Mouse (Mus musculus): ENCODE results near the gene Tctex1d4.
A peak's percentile ranks its signal among the peaks of the same experiment; 100 is the strongest.

Tctex1d4 gene

DNA sequence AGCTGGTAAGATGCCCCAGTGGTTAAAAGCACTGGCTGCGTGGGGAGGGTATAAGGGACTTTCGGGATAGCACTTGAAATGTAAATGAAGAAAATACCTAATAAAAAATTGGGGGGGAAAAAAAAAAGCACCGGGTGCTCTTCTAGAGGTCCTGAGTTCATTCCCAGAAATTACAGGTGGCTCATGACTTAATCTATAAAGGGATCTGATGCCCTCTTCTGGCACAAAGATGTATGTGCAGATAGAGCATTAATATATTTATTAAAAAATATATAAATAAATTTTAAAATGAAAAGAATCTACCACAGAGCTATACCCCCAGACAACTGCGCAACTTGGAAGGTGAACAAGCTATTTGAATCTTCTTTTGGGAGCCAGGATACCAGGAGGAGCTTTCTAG, 14.0 kb downstream of the Tctex1d4 start:
- DNase-seq: no peak

DNA sequence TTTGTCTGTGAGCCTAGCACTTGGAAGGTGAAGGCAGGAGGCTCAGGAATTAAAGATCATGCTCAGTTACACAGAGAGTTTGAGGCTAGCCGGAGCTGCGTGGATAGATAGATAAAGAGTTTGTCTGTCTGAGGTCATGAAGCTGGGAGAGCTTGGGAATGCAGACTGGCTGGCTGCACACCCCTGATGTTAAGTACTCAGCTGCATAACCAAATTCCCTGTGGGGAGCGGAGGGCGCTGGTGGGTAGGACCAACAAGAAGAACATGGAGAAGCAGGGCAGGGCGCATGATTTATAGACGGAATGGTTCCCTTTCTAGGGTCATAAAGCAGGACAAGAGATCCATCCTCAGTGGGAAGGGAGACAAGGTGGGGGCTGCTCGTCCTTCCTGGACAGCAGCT, 16.4 kb downstream of the Tctex1d4 start:
- no peak for DNase-seq

DNA sequence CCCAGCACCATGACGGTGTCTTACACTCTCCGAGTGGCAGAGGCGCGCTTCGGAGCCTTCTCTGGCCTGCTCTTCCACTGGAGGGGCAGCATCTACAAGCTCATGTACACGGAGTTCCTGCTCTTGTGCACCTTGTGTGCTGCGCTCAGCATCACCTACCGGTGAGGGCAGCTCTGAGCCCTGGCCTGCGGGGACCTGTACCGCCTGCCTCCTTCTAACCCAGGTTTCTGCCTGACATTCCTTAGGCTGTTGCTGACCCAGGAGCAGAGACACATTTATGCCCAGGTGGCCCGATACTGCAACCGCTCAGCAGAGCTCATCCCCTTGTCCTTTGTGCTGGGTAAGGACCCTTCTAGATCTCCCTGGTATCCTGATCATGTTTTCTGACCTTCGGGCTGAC, 18.7 kb downstream of the Tctex1d4 start:
- DNase-seq: no peak

DNA sequence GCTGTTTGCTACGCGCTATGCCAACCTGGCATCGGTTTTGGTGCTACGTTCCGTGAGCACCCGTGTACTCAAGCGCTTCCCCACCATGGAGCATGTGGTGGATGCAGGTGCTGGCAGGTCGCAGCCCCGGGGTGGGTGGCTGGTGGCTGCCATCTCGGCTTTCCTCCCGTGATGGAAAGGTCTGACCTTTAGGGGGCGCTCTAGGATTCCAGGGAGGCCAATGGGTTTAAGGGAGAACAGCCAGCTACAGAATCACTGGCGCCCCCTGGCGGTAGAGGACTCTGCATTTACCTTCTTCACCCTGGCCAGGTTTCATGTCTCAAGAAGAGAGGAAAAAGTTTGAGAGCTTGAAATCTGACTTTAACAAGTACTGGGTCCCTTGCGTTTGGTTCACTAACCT, 19.6 kb downstream of the Tctex1d4 start:
- peak; percentile 84 for DNase-seq

DNA sequence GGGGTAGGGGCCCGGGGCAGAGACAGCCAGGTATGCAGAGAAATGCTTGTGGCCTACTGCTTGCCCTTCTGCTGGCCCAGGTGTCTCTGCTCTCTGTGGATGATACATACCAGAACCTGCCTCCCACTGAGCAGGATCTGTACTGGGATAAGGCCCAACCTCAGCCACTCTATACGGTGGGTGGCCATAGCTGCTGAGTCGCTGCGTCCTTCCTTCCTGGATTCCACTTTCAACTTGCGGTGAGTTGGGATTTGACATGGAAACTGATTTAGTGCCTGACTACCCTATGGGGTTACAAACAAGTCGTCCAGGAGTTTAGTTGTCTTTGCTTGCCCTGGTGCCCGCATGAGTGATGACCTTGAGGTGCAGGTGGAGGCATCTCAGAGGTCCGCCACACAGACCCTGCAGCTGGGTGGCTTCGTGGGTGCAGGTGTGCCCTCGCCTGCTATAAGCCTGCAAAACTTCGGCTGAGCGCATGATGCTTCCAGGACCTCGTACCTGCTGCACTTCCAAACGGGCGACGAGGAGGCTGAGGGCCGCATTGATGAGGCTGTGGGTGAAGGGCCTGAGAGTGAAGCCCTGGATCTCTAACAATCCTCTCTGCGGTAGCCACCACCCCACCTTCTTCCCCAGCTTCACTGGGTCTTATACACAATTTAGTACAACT, 21.6 kb downstream of the Tctex1d4 start:
- no peak for DNase-seq

DNA sequence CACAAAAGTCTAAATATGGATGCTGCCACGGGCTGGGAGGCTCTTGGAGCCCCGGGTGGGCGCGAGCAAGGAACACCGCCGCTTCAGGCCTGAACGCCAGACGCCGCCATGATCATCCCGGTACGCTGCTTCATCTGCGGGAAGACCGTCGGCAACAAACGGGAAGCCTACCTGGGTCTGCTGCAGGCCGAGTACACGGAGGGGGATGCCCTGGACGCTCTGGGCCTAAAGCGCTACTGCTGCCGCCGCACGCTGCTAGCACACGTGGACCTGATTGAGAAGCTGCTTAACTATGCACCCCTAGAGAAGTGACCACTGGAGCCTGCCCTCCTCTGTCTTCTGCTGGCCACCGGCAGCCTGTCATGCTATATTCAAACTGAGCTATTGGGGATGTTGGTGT, 22.2 kb downstream of the Tctex1d4 start:
- no peak for DNase-seq

DNA sequence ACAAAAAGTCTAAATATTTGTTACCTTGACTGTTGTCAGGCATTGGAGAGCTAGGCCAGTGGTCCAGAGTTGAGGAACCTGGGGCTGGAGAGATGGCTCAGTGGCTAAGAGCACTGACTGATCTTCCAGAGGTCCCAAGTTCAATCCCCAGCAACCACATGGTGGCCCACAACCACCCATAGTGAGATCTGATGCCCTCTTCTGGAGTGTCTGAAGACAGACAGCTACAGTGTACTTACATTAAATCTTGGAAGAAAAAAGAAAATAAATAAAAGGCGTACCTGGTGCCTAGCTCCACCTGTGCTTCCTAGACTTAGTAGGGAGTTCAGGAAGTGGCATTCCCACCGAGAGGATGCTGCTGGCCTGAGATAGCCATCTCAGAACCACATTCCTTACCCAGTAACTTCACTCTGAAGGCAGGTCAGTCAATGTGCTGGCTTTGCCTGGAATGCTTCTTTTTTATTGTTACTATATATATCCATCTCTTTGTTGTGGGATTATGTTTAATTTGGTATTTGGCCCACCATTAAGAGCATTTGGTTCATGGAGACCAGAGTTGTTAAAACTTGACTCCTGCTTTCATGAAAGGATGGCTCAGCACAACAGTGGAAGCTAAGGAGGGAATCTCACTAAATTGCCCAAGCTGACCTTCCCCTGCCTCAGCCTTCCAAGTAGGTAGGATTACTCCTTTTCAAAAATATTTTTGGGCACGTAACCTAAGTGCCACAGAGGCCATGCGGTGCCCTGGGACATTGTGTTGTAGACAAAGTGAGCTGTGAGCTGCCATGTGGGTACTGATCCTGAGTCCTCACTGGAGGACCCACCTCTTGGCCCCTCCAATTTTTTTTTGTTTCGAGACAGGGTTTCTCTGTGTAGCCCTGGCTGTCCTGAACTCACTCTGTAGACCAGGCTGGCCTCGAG, 23.0 kb downstream of the Tctex1d4 start:
- DNase-seq: no peak

DNA sequence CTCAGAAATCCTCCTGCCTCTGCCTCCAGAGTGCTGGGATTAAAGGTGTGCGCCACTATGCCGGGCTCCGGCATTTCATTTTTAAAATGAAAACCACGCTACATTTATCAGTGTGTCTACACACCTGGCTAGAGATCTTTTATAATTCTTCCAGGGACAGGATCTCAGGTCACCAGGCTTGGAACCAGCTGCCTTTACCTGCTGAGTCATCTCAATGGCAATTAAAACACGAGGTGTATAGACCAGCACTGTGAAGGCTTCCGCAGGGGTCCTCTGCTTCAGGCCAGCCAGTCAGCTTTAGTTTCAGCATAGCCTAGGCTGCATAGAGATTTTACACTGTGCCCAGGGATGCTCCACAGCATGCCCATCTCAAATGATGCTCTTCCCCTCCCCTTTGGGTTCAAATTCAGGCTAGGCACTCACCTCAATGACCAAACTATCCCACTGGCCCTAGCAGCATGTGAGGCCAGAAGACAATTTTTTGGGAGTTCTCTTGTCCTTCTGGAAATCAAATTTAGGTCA, 23.7 kb downstream of the Tctex1d4 start:
- no peak for DNase-seq

DNA sequence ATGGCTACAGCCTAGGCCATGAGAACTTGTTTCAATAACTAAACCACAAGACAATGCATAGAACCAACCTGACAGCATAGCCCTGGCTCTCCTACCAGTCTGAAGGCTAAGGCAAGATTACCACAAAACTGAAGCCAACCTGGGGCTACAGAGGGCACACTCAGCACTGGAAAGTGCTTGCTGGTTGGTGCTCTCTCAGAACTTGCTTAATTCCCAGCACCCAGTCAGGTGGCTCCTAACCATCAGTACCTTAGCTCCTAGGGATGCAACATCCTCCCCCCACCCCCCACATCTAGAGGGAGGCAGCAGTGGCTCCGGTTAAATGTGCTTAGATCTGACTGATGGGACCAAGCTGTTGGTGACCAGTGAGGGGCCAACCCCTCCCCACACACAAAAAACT, 24.8 kb downstream of the Tctex1d4 start:
- DNase-seq: no peak

DNA sequence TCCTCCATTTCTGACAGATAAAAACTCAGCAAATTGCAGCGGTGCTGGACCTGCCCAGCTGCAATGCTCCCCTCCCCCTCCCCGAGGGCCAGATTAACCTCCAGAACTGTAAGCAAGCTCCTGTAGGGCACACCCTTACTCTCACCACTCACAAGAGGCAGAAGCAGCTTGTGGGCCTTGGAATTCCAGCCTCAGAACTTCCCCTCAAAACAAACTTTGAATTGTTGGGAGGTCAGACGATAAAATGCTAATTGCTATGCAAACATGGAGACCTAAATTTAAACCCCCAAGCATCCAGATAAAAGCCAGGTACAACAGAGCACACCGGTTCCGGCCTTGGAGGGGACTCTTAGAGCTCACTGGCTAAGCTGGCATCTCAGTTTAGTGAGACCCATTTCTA, 26.1 kb downstream of the Tctex1d4 start:
- DNase-seq: no peak

DNA sequence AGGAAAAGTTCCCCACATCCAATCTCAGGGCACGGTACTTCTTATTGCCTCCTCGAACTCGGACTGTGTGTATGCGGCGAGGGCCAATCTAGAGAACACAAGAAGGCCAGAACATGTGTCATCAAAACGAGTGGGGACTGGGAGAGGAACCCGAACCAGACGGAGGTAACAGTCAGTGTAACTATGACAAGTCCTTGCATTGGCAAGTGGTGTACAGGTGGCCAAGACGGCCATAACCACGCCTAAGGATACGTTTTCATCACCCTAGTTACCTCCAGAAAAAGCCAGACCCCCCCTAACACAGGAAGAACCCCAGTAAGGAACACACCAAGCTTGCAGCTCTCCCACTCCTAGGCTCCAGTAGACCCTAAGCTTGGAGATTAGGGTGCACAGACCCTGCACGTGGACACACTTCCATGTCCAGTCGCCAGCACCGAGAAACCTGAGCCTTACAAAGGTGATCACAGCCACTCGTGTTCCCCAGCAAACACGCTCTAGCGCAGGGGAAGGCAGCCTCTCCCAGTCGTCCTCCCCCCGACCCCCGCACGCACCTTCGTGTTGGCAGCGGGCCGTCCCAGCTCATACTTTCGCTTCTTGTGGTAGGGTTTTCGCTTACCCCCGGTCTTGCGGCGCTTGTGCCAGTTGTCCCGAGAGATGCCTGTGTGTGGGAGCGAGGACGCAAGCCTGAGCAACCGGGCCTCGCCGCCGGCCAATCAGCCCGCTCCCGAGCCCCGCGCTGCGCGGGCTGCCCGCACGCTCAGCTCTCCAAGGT, 28.6 kb downstream of the Tctex1d4 start:
- DNase-seq: peak; percentile 28

DNA sequence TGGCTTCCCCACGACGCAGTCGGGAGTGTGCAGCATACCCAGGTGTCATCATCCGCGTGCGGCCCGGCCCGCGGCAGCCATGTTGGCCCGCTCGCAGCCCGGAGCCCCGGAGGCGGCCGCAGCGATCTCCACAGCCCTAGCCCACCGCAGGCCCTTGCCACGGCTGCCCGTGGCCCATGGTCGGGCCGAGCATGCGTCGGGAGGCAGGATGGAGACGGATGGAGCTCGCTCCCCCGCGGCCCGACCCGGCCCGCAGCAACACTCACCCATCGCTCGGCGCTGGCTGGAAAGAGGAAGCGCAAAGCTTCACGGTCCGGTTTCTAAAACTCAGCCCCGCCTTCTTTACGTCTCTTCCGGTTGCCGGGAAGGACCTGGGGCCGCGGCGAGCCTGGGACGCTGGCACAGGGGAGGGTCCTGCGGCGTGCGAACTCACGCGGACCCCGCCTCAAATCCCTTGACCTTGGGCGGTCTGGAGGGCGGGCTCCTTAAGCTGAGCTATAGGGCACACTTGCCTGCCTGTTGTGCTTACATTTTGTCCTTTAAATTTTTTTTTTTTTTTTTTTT, 29.3 kb downstream of the Tctex1d4 start, which contains the start of gene Rps8:
Rps8 (minus strand) TSS at position 452 of the 564 bp plus-strand sequence.
- DNase-seq: peak; percentile 89

DNA sequence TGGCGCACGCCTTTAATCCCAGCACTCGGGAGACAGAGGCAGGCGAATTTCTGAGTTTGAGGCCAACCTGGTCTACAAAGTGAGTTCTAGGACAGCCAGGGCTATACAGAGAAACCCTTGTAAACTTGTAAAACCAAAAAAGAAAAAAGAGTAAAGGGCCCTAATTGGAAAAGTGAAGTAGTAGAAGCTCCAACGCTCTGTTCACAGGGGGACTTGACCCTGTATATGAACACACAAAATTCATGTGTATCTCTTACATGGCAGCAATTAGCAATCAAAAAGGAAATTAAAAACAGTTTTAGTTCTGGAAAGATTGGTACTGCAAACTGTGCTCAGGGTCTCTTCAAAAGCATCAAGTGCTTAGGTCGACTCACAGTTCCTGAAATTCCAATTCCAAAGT, 29.8 kb downstream of the Tctex1d4 start:
- DNase-seq: no peak

DNA sequence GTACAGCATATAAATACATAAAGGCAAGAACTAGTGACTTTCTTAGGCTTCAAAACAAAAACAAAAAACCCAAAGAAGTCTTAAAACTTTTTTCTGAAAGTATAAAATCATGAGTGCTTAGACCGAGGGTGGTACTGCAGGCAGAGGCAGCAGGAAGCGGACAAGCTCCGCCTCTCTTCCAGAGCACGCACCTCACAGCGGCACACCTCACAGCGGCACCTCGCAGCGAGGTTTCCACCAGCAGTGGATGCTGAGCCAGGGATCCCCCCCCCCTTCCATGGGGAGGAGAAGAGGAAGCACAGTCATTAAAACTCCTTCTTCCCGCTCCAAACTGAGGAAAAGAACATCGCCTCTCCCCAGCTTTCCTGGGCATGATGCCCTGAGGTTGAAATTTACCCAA, 33.1 kb downstream of the Tctex1d4 start:
- DNase-seq: no peak

DNA sequence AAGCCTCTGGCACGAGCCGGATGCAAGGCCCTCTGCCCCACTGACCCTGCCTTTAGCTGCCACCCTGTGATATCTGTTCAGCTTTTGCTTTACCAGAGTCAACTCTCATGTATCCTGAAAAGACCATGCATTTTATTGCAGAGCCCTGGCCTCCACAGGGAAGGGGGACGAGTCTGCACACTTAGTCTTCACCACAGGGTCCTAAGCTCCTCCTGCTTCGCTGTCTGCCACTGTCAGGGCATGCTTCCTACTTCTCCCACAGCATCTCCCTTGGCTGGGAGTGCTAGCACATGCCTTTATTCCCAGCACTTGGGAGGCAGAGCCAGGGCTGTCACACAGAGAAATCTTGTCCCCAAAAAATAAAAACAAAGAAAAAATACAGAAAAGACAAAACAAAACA, 34.6 kb downstream of the Tctex1d4 start:
- no peak for DNase-seq

DNA sequence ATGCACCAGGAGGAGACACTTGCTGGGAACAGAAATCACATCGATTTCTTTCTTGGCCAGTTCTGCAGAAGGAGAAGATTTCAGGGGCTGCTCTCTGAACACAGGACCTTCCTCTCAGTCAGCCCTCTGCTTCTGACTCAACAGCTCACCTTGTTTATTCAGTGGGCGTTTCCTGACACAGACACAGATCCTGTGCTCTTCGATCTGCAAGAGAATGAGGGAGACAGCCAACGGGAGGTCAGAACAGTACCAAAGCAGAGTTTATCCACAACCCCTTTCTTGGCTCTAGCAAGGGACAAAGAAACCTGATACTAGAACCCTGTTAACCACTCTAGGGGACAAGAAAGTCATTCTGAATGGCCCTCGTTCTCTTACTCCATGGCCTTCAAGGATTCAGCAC, 43.3 kb downstream of the Tctex1d4 start:
- no peak for DNase-seq
